Mouse (Mus musculus): ENCODE data around the gene Olfr1280. TPM values are rescaled to one million over a fixed set of nuclear protein-coding genes. Genes with fewer than 3 reads are reported as not detected.

Gene Olfr1280
- polyA plus RNA-seq (2014; fragmentation: Illumina TruSeq; extraction: RNeasy Lipid Tissue Mini Kit (QIAGEN cat#74804); ENCODE audit: low read depth, low replicate concordance) = 1.7 TPM

GRCm38 (mm10) chr2:111313717-111314116 lies at the start of gene Olfr1280:
Gene Olfr1280, plus strand, starts transcription at chr2:111314017.

GRCm38 (mm10) chr2:111274006-111274405 lies 39.8 kb upstream of the Olfr1280 start, which contains the start of gene Olfr1277:
Gene Olfr1277, minus strand, starts transcription at chr2:111274106.

GRCm38 (mm10) chr2:111289836-111290235 lies 24.0 kb upstream of the Olfr1280 start, which contains the start of gene Olfr1278:
Gene Olfr1278, plus strand, starts transcription at chr2:111290136.

DNA sequence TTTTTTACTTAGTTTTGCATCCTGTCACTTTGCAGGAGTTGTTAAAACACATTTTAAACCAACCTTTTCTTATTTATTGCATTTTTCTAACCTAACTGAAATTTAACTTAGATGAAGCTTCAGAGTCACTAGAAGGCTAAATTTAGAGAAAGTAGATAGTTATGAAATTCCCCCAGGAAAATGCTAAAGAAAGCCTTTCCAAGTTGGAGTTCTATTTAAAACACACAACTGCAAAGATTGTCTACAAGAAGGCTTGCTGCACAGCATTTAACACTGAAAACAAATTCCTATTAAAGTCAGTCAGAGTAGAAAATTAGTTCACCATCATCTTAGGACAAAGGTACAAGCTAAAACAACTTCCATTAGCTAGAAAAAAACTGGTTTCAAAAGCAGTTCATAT lies 13.4 kb upstream of the Olfr1280 start, which contains the start of gene Olfr1279:
Gene Olfr1279, plus strand, starts transcription at position 262 of the 400 bp plus-strand sequence.

GRCm38 (mm10) chr2:111326220-111326619 lies 12.4 kb downstream of the Olfr1280 start, which contains the start of gene Olfr1281:
Gene Olfr1281, plus strand, starts transcription at chr2:111326520.

DNA sequence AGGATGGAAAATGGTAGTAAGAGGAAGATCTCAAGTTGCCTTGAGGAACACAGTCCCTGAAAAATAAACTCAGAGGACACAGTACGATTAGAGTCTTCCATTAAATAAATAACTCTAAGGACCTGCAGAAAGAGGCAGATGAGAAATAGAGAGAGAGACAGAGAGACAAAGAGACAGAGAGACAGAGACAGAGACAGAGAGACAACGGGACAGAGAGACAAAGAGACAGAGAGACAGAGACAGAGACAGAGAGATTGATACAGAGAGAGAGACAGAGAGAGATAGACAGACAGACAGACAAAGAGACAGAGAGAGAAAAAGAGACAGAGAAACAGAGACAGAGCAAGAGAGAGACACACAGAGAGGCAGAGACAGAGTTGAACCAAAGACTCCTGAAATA lies 22.2 kb downstream of the Olfr1280 start, which contains the start of gene Olfr1282:
Gene Olfr1282, minus strand, starts transcription at position 101 of the 400 bp plus-strand sequence.

GRCm38 (mm10) chr2:111366490-111366889 lies 52.7 kb downstream of the Olfr1280 start, which contains the start of gene Olfr1283:
Gene Olfr1283, plus strand, starts transcription at chr2:111366790.

DNA sequence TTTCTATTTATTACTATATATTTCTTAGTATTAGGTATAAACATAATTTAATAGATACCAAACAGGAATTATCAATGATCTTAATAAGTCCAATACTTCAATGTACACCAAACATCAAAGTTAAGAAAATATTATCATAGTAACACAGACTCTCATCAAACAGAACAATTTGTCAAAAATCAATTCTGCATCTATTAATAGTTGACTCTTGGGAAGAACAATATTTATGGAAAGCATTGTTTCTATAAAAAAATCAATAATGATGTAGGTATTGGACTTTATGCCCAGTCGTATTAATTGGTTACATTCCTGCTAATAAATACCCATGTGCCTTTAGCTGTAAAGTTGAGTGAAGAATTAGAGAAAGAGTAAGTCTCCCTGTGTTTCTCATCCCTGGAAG lies 61.4 kb downstream of the Olfr1280 start, which contains the start of gene Olfr1284:
Gene Olfr1284, plus strand, starts transcription at position 301 of the 400 bp plus-strand sequence.

Other genes with a start within 250 kb of the Olfr1280 start
- 260 TPM for gene Gm13941, start 208.0 kb upstream of the Olfr1280 start, polyA plus RNA-seq (2014; fragmentation: Illumina TruSeq; extraction: RNeasy Lipid Tissue Mini Kit (QIAGEN cat#74804); ENCODE audit: low read depth, low replicate concordance)
- 290 TPM for gene Gm15130, start 161.1 kb upstream of the Olfr1280 start, polyA plus RNA-seq (2014; fragmentation: Illumina TruSeq; extraction: RNeasy Lipid Tissue Mini Kit (QIAGEN cat#74804); ENCODE audit: low read depth, low replicate concordance)
- gene 4930430A15Rik, start 84.4 kb upstream of the Olfr1280 start, polyA plus RNA-seq (2014; fragmentation: Illumina TruSeq; extraction: RNeasy Lipid Tissue Mini Kit (QIAGEN cat#74804); ENCODE audit: low read depth, low replicate concordance) = 618 TPM
- gene Olfr1275, start 78.7 kb upstream of the Olfr1280 start, polyA plus RNA-seq (2014; fragmentation: Illumina TruSeq; extraction: RNeasy Lipid Tissue Mini Kit (QIAGEN cat#74804); ENCODE audit: low read depth, low replicate concordance) = 0.13 TPM
- gene Olfr1276, start 59.5 kb upstream of the Olfr1280 start, polyA plus RNA-seq (2014; fragmentation: Illumina TruSeq; extraction: RNeasy Lipid Tissue Mini Kit (QIAGEN cat#74804); ENCODE audit: low read depth, low replicate concordance) = not detected
- 0.22 TPM for gene Olfr1277, start 39.9 kb upstream of the Olfr1280 start, polyA plus RNA-seq (2014; fragmentation: Illumina TruSeq; extraction: RNeasy Lipid Tissue Mini Kit (QIAGEN cat#74804); ENCODE audit: low read depth, low replicate concordance)
- gene Olfr1278, start 23.9 kb upstream of the Olfr1280 start, polyA plus RNA-seq (2014; fragmentation: Illumina TruSeq; extraction: RNeasy Lipid Tissue Mini Kit (QIAGEN cat#74804); ENCODE audit: low read depth, low replicate concordance) = not detected
- 0.59 TPM for gene Olfr1279, start 13.4 kb upstream of the Olfr1280 start, polyA plus RNA-seq (2014; fragmentation: Illumina TruSeq; extraction: RNeasy Lipid Tissue Mini Kit (QIAGEN cat#74804); ENCODE audit: low read depth, low replicate concordance)
- 0.11 TPM for gene Olfr1281, start 12.5 kb downstream of the Olfr1280 start, polyA plus RNA-seq (2014; fragmentation: Illumina TruSeq; extraction: RNeasy Lipid Tissue Mini Kit (QIAGEN cat#74804); ENCODE audit: low read depth, low replicate concordance)
- not detected for gene Olfr1282, start 22.1 kb downstream of the Olfr1280 start, polyA plus RNA-seq (2014; fragmentation: Illumina TruSeq; extraction: RNeasy Lipid Tissue Mini Kit (QIAGEN cat#74804); ENCODE audit: low read depth, low replicate concordance)
- gene Olfr1283, start 52.8 kb downstream of the Olfr1280 start, polyA plus RNA-seq (2014; fragmentation: Illumina TruSeq; extraction: RNeasy Lipid Tissue Mini Kit (QIAGEN cat#74804); ENCODE audit: low read depth, low replicate concordance) = 0.13 TPM
- not detected for gene Olfr1284, start 61.5 kb downstream of the Olfr1280 start, polyA plus RNA-seq (2014; fragmentation: Illumina TruSeq; extraction: RNeasy Lipid Tissue Mini Kit (QIAGEN cat#74804); ENCODE audit: low read depth, low replicate concordance)
- not detected for gene Olfr1286, start 109.1 kb downstream of the Olfr1280 start, polyA plus RNA-seq (2014; fragmentation: Illumina TruSeq; extraction: RNeasy Lipid Tissue Mini Kit (QIAGEN cat#74804); ENCODE audit: low read depth, low replicate concordance)
- gene Olfr1287, start 135.1 kb downstream of the Olfr1280 start, polyA plus RNA-seq (2014; fragmentation: Illumina TruSeq; extraction: RNeasy Lipid Tissue Mini Kit (QIAGEN cat#74804); ENCODE audit: low read depth, low replicate concordance) = not detected
- not detected for gene Olfr1288, start 160.1 kb downstream of the Olfr1280 start, polyA plus RNA-seq (2014; fragmentation: Illumina TruSeq; extraction: RNeasy Lipid Tissue Mini Kit (QIAGEN cat#74804); ENCODE audit: low read depth, low replicate concordance)
- not detected for gene Olfr1289, start 166.8 kb downstream of the Olfr1280 start, polyA plus RNA-seq (2014; fragmentation: Illumina TruSeq; extraction: RNeasy Lipid Tissue Mini Kit (QIAGEN cat#74804); ENCODE audit: low read depth, low replicate concordance)
- not detected for gene Olfr1290, start 179.8 kb downstream of the Olfr1280 start, polyA plus RNA-seq (2014; fragmentation: Illumina TruSeq; extraction: RNeasy Lipid Tissue Mini Kit (QIAGEN cat#74804); ENCODE audit: low read depth, low replicate concordance)
- not detected for gene Olfr1291-ps1, start 183.2 kb downstream of the Olfr1280 start, polyA plus RNA-seq (2014; fragmentation: Illumina TruSeq; extraction: RNeasy Lipid Tissue Mini Kit (QIAGEN cat#74804); ENCODE audit: low read depth, low replicate concordance)
- gene Olfr1293-ps, start 211.2 kb downstream of the Olfr1280 start, polyA plus RNA-seq (2014; fragmentation: Illumina TruSeq; extraction: RNeasy Lipid Tissue Mini Kit (QIAGEN cat#74804); ENCODE audit: low read depth, low replicate concordance) = not detected
- not detected for gene Olfr1294, start 226.3 kb downstream of the Olfr1280 start, polyA plus RNA-seq (2014; fragmentation: Illumina TruSeq; extraction: RNeasy Lipid Tissue Mini Kit (QIAGEN cat#74804); ENCODE audit: low read depth, low replicate concordance)